Mouse (Mus musculus) cerebellum, adult 11-12 months (tissue): ENCODE results near the gene Pip5k1b.

Source experiments
- DNase-seq: peaks from one replicate; pipeline ENCODE4 v3.0.0; 2022

Gene Pip5k1b

DNA sequence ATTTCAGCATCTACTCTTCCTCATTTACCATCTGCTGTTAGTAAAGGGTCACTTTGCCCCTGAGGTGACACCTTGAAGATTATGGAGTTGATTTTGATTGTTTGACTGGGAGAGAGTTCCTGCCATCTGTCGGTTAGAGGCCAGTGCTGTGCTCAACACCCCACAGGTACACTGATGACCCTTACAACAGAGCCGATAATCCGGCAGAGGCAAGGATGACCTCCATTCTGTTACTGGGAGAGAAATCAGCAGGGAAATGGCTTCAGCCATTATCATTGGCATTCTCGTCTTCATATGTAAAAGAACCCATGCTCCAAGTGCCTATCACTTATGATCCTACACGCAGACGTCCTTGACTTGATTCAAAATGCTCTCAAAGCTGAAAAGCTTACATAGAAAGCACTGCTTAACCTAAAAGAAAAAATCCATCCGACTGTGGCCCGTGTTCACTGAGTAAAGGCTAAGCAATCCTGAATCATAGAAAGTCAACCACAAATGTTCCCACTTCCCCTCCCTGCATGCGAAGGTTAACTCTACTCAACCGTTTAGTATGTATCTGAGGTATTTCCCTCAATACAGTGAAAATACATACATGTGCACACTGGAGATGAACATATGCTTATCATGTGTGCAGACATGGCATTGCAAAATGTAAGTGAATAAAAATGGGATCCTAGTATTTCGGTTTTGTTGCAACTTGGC lies 146.7 kb downstream of the Pip5k1b start:
- DNase-seq = no peak

- DNase-seq = no peak
Measured at GRCm38 (mm10) chr19:24404716-24405115, 151.0 kb downstream of the Pip5k1b start.

DNA sequence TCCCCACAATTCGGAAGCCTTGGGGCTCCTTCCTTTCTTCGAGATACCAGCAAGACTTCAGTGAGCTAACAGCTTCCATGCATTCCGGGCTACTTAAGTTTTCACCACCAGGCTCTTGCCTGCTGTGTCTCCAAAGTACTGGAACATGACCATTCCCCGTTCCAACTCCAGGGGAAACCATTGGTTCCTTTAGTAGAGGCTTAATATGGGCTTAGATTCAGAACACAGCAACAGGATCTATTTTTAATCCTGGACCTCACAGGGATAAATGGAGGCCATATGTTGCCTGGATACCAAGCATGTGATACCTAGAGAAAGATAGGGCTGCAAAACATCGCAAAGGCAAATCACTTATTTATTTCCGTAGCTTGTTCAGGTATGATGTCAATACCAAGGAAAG lies 152.4 kb downstream of the Pip5k1b start:
- DNase-seq = peak; percentile 29

GRCm38 (mm10) chr19:24393920-24394319 lies 161.8 kb downstream of the Pip5k1b start:
- DNase-seq = peak; percentile 31

DNA sequence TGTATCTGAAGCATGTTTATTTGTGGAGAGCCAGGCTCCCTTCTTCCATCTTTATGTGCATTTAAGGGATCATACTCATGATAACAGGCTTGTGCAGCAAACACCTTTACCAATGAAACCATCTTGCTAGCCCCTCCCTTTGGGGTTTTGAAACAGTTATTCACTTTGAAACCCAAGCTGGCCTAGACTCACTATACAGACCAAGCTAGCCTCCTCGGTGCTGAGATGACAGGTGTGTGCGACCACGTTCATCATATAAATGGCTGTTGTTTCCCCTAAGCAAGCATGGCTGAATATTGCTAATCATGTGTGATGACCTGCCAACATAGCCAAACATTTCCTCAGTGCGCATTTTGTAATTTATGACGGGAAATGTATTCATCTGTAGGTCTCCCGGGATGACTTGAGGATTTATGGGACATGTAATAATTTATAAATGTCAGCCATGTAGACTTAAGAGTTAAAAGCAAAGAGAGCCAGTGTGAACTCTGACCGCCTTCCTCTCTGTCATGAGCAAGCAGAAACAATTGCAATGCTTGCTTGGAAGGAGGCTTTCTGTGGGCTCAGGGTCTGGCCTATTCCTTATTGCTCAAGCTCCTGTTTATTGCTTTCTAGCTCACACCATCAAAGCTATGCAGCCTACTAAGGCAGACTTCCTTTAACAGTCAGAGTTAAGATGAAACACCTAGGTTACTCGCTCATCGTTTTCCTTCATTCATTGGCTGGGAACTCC lies 164.0 kb downstream of the Pip5k1b start:
- no peak for DNase-seq

DNA sequence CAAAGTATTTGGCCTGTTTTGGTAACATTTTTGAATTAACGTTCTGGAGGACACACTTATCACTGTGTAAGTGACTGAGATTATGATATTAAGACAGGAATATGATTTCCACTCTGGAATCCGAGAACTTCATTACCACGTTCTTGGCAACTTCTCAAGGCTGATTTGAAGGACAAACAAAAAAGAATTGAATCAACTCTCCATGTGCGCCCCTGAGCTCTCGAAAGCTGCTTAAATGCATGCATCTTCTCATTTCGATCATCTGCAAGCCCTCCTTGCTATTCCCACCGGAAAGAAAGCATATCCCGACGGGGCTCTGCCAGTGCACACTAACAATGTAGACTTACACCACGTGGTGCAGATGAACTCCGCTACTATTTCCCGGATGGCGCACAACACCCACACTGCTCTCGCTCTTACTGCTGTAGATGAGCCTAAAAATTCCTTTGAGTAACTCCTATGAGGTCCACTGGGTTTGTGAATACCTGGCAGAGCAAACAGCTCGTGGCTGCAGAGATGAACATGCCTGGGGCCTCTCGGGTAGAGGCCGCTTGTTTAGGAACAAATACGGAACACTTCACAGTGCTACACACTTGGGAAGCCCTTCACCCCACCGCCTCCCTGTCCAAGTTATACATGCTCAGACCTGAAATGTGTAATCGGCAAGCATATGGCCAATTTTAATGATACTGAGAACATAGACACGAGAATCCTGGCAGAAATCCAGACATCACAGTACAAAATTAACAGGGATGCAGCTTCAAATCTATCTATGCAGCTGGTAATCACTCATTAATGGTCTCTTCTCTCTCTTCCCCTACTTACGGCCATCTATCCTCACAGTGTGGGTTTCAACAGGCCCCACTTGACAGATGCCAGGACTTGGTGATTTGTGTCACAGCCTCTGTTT lies 168.5 kb downstream of the Pip5k1b start:
- DNase-seq = no peak

DNA sequence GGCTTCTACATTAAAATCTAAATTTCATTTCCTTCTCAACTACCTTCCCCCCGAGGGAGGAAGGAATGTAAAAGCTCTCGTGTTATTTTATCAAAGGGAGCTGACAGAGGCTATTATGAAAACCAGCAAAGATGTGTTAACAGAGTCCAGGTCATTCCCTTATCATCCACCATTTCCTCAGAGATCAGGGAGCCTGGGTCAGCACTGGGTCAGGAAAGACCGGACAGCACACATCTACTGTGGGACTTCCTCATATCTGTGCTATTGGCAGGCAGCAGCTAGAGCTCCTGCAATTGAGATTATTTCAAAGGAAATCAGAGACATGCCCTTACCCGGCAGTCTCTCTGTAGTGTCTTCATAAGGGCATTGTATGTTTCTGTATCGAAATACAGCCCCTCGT lies 177.2 kb downstream of the Pip5k1b start:
- no peak for DNase-seq

DNA sequence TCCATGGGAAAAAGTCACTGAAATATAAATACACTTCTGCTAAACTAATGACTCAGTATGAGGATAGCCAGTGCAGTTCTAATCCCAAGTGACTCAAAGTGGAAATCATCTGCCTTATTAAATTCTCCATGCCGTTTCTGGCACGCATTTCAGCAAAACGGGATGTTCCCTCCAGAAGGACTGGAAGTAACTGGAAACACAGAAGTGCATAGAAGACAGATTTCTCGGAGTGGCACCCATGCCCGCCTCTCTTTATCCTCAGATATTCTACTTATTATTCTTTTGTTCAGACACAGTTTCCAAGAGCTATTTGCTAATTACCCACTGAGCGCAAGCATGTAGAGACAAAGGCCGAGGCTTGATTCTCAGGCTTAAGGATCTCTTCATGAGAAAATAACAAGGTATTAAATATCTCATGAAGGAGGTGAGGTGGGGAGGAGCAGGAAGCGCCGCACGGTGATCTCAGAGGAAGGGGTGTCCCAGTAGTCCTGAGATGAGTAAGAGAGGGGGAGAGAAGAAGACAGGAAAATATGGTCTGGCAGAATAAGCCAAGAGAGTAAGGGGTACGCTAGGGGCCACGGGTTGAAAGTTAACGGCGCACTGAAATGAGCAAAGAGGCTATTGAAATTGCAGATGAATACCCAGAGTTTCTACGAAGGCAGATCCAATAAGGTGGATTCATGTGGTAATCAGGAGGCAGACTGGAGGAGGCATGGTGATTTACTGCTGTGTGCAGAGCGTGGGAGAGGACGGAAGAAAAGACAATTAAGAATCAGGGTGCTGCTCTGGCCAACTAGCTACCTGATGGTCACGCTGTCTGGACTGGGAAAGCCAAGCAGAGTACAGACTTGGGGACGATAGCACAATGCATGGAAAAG lies 183.7 kb downstream of the Pip5k1b start:
- no peak for DNase-seq

- no peak for DNase-seq
Measured at GRCm38 (mm10) chr19:24368419-24368818, 187.3 kb downstream of the Pip5k1b start.

GRCm38 (mm10) chr19:24367722-24368121 lies 187.9 kb downstream of the Pip5k1b start:
- DNase-seq = no peak

- no peak for DNase-seq
Measured at GRCm38 (mm10) chr19:24366747-24367146, 188.9 kb downstream of the Pip5k1b start.

GRCm38 (mm10) chr19:24362626-24363321 lies 192.9 kb downstream of the Pip5k1b start:
- DNase-seq = no peak

DNA sequence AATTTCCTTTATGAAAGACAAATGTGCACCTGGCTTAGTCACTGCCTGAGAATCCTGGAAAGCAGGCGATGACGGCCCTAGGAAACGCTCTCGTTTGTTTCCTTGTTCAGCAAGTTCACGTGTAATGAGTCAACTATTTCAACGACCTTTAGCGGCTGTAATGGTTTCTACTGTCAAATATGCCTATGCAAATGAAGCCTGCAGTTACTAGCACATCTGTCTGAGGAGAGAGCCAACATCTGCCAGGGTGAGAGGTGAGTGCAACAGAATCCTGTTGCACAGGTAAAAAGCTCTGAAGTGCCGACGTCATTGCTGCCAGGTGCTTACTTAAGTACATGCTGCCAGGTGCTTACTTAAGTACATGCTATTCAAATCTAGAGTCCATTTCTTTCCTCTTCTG lies 196.4 kb downstream of the Pip5k1b start:
- DNase-seq = no peak

- no peak for DNase-seq
Measured at GRCm38 (mm10) chr19:24352298-24352959, 203.2 kb downstream of the Pip5k1b start.

DNA sequence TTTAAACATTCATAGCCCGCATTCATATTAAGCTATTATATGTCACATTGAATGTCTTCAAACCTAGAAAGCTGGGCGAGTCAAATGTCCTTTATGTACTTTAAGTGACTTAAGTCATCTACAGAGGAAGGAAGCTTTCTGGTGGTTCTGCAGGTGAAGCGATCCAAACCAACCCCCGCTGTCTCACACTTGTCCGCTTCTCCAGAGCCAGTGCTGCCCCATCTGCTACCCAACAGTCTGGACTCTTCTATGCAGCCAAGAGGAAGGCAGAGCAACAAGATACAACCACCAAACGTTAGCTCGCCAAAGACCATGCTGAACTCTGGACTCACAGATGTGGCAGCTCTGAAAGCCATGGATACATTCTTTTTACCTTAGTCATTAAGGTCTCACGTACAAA lies 211.2 kb downstream of the Pip5k1b start:
- DNase-seq = peak; percentile 46

DNA sequence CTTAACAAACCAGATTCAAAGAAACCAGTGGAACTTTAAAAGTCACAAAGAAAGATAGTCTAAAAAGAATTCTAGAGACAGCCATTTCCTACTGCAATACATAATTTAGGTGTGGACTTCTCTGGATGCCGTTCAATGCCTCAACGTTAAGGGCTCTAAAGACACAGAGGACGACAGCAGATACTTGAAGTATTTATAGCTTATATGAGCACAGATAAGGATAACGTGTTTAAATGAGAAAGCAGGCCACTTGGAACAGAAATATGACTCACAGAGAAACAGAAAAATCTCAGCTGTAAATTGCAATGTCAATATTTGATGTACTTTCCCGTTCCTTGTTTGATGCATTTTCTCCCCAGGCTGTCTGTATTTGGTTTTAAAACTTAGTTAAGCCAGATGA lies 212.9 kb downstream of the Pip5k1b start:
- DNase-seq = no peak

DNA sequence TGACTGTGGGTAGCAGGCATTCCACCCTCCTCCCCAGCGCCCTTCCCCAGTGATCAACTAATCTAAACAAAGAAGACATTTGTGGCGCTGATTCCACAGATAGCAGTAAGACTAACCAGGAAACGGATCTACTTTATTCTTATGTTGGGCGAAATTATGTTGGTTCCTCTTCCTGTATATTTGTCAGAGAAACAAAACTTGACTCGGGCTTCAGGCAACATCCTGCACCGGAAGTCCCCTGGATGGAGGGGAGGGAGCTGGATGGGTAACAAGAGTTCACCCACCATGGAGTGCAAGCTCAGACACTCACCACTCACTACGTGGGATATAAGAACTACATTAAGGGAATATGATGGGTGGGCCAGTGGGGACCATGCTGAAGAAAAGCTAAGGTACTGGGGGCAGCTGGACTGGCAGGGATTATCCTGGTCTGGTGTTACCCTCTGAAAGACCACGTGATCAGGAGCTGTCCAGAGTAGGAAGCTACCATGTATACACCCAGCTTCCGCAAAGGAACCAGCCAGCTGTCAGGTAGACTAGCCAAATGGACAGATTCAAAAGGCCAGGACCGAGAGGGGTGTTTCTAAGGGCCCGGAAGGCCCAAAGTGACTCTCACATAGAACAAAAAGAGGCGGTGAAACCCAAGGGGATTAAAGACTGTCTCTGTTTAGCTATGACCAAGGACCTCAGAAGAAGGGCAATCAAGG lies 219.1 kb downstream of the Pip5k1b start:
- DNase-seq = no peak

GRCm38 (mm10) chr19:24335611-24336343 lies 219.9 kb downstream of the Pip5k1b start:
- no peak for DNase-seq

- no peak for DNase-seq
Measured at GRCm38 (mm10) chr19:24332956-24333355, 222.7 kb downstream of the Pip5k1b start.

DNA sequence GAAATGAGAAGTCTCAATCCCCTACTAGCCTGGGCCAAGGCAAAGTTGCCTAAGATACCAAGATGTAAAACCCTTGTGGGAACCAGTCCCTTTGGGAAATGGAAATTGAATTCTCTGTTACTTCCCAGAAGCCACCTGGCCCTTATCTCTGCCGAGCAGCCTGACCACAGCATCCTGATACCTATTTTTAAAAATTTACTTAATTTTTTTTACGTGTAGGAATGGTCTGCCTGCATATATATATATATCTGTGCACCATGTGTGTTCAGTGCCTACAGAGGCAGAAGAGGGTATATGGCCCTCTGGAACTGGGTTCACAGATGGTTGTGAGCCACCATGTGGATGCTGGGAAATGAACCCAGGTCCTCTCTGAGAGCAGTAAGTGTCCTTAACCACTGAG lies 224.4 kb downstream of the Pip5k1b start:
- no peak for DNase-seq
